In the genomic region with DNA sequence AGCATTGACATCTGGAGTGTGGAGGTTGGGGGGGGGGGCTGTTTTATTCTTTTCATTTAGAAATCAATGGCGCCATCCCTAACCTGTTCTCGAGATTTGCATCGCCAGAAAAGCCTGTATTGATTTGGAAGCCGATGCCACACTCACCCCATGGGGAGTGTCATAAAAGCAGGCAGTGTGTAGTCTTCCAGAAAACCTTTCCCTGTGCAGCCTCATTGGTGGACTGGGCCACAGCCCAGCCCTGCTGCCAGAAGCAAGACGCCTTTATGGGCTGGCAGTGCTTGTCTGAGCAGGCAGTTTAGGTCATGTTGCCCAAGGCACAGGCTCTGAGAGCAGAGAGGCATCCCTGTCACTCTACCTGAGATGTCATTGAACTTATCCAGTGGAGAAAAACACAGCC, we compare ENCODE assay signal across 17 mouse cellular contexts.
"Had no signal": no experiment of that assay in that cellular context is flagged by ENCODE, and none has a peak within 500 bp of the region (broad histone marks: within the 10 kb centered on the region; RNA-seq: fewer than 3 reads in every experiment).

No protein-coding gene starts in this region.

- H3K36me3 ChIP-seq: liver, embryonic 12.5 days; midbrain, embryonic 10.5 days; midbrain, embryonic 12.5 days; stomach, embryonic 15.5 days had no signal

- H3K9me3 ChIP-seq: liver, embryonic 12.5 days; midbrain, embryonic 12.5 days; stomach, embryonic 15.5 days had no signal

- DNase-seq: lung, adult 18-20 months; lung, embryonic 14.5 days; lung, postnatal 10 days; lung, postnatal 4 days; midbrain, embryonic 14.5 days; right cerebral cortex, postnatal 14 days; thymus, adult 2 months; thymus, postnatal 25 days; thymus, postnatal 4 days had no signal

- H3K4me1 ChIP-seq: liver, embryonic 12.5 days; stomach, embryonic 15.5 days had no signal

- H3K4me2 ChIP-seq: liver, embryonic 12.5 days; lung, embryonic 14.5 days; midbrain, embryonic 12.5 days; stomach, embryonic 15.5 days had no signal

- ATAC-seq: liver, embryonic 12.5 days; midbrain, embryonic 16.5 days had no signal

- H3K4me3 ChIP-seq: liver, embryonic 12.5 days; midbrain, embryonic 10.5 days; midbrain, embryonic 12.5 days; myocyte; stomach, embryonic 15.5 days had no signal

- H3K9ac ChIP-seq: liver, embryonic 12.5 days; liver, embryonic 14.5 days; lung, embryonic 14.5 days; midbrain, embryonic 12.5 days; stomach, embryonic 15.5 days had no signal

- H3K27ac ChIP-seq: liver, embryonic 12.5 days; liver, embryonic 14.5 days; midbrain, embryonic 10.5 days; midbrain, embryonic 12.5 days; stomach, embryonic 15.5 days; stomach, postnatal 0 days had no signal

- H3K27me3 ChIP-seq: liver, embryonic 12.5 days; midbrain, embryonic 12.5 days; stomach, embryonic 15.5 days had no signal
